Mouse (Mus musculus) lung, adult 18-20 months (tissue): ENCODE measurements at regions not wholly inside any gene's neighbourhood (a gene's known extent, or its start where the extent isn't known, plus 50 kb on each side); places are given as distances from the start of the nearest gene placed in this dataset.

ENCODE experiments used
- DNase-seq, 2 experiments: peaks; one replicate each; pipeline ENCODE4 v3.0.0; 2022; ENCODE audit warnings: mixed read lengths in 2 of 2

DNA sequence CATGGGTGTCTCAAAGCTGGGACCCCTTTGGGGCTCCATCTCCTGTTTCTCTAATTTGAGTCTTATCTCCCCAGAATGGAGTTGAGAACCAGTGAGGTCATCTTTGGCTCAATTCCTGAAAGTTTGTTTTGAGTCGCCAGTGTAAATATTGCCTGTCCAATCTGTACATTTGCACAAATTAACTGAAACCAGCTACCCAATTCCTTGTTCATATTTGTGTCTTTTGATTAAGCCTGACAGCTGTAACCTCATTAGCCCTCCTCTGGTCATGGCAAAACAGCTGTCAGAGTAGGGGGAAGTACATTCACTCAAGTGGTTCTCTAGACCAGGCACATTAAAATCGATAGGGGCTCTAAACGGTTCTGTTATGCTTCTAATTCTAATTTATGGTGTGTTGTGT lies 177.0 kb downstream of the Rps12 start:
- DNase-seq, result no peak

DNA sequence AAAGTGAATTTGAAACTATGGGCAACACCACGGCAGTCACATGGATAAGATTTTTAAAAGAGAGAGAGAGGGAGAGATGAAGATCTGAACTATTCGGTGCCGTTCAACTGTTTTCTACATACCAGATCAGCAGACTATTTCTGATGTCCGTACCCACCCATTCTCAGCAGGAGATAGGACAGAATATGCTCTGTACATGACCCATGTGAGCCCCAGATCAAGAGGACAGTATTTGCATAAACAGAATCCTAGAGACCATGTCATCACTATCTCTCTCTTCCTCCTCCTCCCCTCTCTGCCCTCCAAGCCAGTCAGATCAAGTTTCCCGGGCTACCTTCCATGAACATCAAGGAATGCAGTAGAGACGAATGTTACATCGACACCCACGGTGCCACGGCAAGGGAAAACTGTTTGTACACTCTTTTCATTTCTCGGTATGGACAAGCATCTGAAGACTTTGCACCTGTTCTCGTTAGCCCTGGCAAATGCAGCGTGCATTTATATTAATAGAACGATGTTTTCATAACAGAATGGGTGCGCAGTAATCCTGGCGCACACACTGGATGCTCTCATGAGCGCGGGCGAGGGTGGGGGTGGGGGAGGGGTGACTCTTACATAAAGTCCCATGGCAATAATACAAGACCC lies 177.7 kb downstream of the Rps12 start:
- DNase-seq, result no peak

DNA sequence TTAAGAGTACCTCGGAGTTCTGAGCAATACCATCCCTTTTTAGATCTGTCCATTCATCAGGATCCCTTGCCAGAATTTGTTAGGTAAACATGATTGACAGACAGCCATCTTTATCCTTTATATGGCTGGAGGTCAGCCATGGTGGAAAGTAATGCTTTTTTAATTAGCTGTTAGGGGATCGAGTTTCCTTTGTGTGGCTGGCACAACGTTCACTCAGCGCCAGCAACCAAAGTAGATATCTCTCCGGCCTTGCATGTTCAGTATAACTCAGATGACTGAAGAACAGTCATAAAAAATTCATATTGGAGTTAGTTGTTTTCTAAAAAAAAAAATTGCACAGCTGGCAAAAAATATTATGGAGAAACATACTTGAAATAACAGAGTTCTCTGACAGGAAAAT lies 186.4 kb downstream of the Rps12 start:
- no peak for DNase-seq

DNA sequence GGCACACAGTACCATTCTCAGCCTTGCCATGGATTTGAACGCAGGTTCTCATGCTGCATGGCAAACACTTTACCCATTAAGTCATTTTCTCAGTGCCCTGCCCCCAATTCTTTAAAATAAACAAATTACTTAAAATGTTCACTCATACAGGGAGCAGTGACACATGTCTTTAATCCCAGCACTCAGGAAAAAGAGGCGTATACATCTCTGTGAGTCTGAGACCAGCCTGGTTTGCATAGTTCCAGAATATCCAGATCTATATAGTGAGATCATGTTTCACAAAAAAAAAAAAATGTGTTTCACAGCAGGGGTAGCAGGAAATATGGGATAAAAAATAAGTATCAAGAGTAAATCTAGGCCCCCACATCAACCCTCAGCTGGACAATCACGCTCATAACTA lies 191.5 kb downstream of the Rps12 start:
- DNase-seq, result no peak

DNA sequence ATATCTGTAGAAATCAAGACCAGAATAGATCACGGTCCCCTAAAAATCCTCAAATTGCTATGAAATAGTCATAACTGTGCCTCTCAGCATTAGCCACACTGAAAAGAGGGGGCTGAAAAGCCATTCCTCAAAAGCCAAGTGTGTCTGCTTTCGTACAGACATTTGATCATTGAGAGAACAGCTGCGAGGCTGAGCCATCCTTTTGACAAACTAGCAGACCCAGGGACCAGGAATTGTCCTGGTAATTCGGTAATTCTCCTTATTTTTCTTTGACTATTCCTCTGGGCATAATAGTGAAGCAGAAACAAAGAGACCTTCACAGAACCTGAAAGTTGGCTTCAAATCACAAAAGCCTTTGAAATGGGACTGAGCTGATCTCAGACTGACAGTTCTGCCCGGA lies 206.8 kb downstream of the Rps12 start:
- DNase-seq, result no peak

DNA sequence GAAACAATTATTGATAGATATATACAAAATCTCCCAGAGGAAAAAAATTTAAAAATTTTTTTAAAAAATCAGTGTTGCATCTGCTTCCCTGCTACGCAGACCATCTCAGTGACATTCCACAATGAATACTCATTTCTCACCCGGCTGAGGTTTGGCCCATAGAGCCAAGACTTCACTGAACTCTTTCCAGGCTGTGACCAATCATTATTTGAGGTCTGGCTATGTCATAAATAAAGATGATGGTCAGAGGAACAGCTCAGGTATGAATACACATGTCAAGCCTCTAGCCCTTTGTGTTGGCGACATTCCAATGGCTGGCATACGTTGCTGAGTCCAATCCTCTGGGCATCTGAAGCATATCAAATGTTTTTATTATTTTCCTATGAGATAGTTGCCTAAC lies 216.1 kb downstream of the Rps12 start:
- DNase-seq, result no peak

DNA sequence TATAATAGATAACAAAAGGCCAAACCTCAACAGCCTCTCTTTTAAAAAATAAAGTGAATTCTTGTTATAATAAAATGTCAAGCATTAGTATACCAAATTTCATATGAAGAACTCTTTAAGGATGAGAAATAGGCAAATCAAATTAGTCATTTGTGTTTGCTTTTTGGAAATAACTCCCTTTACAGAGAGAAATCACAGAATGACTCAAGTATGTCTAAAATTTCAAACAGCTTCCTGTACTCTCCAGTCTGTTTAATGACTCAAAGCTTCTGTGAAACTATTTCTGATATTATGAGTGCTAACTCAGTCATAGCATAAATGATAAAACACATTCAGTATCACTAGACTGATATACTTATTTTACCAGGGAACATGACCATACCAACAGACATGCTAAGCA lies 217.7 kb downstream of the Rps12 start:
- no peak for DNase-seq

DNA sequence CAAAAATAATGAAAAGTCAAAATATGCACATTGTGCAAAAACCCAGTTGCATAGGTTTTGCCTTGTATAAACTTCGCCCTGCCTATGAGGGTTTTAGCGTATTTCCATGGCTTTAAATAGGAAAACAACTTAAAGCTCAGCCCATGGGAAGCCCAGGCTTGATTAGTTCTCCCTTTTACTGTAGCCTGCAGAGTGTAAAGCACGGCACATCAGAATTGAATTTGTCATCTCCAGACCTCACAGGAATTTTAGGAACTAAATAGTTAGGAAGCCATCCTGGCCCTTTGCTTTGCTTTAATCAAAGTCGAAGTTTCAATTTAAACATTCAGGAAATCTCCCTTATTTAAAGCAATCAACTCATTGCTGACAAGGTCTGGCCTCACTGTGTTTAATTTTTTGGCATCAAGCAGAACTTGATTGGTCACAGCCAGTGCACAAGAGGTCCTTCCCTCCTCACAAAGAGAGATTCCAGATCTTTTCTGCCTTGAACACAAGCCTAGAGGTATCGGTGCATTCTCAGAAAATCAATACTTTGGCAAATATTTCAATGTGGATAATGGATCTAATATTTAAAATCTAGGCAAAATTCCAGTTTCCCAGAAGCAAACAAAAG lies 211.8 kb upstream of the Eya4 start:
- DNase-seq, result no peak

DNA sequence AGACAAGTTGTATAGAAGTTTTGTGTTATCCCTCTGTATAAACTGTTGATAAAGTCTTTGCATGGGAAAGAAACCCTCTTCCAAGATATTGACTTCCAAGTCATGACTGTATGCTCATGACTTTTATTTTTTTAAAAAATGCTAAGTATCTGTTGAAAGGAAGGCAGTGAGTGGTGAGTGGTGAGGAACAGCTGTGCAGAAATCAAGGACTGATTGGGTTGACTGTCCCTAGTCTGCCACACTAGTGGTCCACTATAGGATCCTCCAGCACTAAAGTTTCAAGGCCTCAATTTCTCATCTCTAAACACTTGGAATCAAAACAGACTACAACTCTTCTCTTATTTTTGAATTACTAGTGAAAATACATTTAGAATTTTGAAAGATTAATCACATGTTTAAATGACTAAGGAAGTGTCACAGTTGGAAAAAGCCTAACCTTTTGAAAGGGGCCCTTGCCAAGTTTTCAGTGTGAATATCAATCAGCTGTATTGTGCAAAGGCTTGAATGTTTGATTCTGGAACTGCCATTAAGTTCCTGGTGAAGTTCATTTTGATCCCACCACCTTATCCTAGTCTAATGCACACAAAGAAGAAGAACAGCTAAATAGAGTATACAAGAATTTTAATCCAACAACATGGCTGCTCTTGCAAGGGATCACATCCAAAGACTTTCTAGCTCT lies 209.5 kb upstream of the Eya4 start:
- DNase-seq, result no peak

DNA sequence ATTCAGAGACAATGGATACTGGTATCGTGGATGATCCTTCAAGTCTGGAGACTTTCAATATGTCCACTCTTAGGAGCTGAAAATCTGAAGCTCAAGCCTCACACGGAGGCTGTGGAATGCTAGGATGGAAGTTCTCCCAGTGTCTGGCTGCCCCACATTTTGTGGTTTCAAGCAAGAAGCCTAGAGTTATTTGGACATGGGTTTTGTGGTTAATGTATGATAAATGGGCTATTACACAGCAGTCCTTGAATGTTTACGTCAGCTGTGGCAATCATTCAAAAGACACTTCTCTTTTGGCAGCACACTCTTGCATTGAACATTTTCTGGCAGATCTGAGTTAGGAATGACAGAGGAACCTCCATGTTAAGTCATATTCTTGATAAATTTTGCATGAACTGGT lies 207.2 kb upstream of the Eya4 start:
- peak in 1 of 2 experiments; percentile 1 for DNase-seq

DNA sequence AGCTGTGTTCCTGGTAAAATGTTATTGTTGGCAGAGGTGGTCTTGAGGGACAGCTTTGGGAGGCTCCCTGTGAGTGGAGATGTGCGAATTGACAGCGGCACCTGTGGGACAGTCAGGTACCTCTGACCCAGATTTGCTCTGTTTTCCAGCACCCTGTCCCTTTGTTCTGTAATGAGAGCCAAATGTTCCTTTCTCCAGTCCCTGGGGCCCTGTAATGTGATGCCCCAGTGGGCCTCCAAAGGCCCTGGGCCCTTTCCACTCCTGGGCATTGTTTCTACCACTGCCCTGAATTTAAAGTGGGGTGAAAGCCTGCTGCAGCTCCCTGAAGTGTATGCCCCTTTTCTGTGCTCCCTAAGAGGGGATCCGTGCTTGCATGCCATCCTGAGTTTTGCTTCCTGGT lies 198.6 kb upstream of the Eya4 start:
- no peak for DNase-seq

DNA sequence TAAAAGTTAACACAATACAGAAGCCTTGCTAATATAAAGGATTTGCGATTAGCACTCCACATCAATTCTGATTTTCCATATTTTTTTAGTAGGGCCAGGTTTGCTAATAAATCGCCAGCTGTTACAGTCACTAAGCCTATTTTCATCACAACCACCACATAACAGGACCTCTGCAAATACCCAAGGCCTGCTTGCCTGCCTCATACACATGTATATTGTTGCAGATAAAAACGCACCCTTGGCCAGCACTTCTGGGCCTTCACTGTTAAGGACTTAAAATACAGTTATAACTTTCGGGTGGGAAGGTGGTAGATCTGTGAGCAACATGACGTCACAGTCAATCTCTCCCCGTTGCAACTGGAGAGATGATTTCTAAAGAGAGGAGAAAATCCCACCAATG lies 197.7 kb upstream of the Eya4 start:
- DNase-seq, result no peak

DNA sequence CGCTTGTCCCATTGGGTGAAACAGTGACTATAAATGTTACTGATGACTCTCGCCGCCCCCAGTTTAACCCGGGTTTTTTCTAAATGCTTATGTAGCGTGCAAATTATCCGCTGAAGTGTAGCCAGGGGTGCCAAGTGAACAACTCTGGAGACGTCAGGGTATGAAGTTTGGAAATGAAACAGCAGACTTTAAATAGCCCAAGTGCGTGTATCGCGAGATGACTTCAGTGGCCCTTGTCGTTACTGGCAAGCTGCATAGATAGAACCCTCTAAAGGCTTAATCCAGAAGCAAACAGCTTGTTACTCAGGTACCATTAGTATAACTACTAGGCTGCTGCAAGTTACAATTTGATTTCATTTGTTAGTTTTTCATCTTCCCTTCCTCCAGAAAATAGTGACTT lies 192.1 kb upstream of the Eya4 start:
- no peak for DNase-seq

DNA sequence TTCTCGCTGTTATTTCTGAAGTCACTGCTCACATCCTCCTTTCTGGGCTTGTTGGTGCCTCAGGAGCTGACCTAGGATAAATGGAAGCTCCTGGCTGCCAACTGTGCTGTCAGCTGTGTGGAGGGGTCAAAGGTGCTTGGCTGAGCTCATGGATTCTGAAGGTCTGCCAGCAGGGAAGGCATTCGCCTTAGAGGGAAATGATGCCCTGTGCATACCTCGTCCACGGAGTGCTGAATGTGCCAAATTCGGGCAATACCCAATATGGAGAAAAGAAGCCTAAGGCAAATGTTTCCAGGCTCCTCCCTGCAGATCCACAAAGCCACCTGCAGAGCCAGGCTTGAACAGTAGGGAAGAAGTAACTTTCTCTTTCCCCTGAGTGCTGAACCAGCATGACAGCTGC lies 191.3 kb upstream of the Eya4 start:
- DNase-seq, result no peak

DNA sequence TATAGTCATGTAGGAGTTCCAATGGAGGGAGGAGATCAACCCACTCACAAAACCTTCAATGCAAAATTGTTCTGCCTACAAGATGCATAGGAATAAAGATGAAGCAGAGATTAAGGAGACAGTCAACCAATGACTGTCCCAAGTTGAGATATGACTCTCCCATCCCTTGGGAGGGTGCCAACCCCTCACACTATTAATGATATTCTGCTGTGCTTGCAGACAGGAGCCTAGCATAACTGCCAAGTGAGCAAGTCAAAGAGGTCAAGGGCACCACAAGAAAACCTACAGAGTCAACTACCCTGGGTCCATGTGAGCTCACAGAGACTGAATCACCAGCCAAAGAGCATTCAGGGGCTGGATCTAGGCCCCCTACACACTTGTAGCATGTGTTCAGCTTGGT lies 184.1 kb upstream of the Eya4 start:
- DNase-seq, result no peak

DNA sequence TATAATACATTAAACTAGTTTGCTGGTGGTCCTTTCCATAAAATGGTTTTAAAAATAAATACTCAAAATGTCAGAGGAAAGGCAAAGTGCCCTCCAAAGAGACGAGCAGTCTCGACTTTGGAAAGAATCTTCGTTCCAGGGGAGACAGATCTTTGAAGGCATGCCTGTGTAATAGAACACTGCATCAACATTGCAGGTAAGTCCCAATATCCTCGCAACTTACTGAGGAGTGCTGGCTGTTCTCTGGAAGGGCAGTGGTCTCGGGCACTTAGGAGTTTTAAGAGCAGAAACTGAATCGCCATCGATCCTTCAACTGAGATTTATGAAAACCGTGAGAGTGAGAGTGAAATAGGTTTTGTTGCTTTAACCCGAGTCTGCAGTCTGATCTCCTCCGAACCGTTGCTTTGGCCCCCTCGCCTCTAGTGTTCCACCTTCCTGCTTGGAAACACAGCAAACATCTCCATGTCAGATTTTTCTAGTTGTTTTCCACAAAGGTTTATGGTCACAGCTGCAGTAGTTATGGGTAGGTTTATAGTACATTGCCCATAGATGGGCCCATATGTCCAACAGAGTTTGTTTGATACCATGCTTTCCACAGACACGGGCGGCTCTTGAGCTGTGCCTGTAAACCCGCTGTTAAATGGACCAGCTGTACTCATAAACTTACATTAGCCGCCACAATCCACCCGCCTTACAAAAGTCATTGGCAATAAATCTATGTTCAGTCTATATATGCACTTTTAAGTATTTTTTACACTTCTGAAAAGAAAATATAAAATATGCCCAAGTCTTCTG lies 181.6 kb upstream of the Eya4 start:
- no peak for DNase-seq

DNA sequence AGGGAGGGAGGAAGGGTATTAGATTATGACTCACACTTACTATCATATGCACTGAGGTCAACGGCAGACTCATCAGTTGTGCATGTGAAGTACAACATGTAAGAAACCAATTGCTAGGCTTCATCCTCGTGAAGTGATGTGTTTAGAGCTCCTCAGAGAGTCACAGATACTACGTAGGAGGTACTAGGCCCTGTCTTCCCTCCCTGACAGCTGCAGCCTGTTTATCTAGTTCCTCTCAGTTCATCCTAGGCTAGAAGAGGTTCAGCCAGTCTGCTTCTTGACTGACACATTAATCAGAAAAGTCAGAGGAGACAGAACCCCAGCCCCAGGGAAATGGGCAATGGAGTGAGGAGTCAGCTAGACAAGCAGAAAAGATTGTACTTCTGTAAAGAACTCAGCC lies 180.1 kb upstream of the Eya4 start:
- DNase-seq, result no peak

DNA sequence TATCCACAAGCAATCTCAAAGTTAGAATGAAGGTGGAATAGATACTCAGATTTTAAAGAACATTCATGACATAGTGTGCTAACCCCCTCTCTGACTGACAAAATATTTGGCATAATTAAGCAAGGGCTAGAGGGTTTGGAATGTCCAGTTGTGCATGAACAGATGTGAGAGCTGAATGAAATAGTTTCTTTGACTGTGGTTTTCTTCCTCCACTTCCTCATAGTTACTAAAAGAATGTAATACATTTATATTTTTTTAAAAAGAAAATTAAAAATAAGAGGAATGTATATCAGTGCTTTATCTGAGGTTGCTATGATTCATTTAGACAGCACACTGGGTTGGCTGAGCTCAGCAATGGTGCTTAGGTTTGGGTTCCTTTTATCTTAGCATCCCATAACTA lies 176.2 kb upstream of the Eya4 start:
- DNase-seq, result no peak

DNA sequence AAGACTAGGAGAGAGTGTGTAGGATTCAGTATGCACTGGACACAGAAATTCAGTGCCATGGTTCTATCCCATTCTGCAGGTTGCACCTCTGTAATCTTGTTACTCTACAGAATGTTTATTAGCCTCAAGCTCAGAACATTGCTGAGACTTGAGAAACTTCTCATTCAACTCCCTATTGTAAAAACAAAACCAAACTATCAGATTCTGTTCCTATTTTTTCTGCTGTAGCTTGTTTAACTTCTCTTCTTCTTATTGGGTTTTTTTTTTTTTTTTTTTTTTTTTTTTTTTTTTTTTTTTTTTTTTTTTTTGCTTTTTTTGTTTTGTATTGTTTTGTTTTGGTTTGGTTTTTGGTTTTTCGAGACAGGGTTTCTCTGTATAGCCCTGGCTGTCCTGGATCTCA lies 172.1 kb upstream of the Eya4 start:
- no peak for DNase-seq

DNA sequence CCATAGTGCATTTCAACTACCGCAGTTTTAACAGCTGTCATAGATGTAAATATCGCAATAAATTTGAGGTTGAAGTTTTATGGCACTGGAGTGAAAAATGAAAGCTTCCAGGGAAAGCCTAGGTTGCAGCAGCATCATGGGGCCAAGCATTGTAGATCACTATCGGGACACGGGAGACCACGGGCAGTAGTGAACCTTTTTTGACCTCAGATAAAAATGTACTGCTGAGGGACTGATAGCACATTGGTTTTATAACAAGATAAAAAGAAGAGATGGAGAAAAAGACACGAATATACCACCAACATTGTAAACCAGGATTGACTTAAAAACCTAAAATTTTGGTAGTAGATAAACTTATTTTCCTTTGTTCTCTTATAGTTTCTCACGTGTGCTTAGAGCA lies 143.1 kb upstream of the Eya4 start:
- no peak for DNase-seq

DNA sequence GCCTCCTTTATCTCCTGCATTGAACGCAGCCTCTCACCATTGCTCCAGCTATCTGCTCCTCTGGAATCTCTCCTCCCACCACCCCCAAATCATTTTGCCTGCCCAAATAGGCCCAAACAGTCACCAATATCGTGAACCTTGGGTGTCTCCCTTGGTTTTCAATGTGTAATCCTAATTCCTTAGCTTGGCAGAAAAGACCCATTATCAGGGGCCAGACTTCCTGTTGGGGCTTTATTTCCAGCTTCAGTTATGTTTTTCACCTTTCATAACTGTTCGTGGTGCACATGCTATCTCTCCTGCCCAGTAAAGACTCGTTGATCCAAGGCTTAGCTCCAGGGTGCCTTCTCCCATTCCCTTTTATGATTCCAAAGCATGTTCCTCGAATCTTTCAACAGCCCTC lies 142.4 kb upstream of the Eya4 start:
- no peak for DNase-seq

DNA sequence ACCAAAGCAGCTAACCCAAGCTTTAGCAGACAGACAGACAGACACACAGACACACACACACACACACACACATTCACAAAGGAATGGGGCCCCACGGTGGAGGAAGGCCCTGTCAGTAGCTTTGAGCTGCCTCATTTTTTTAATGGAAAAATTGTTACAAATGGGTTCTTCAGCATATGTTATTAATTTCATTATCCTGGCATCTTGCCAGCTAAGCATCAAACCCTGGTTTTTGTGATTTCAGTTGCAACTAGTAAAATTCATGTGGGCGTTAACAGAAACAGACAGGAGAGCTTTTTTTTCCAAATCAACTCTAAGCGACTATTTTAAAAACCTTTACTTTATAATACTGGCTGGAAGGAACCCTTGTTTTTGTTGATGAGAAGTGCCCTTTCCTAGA lies 138.4 kb upstream of the Eya4 start:
- DNase-seq, result no peak

DNA sequence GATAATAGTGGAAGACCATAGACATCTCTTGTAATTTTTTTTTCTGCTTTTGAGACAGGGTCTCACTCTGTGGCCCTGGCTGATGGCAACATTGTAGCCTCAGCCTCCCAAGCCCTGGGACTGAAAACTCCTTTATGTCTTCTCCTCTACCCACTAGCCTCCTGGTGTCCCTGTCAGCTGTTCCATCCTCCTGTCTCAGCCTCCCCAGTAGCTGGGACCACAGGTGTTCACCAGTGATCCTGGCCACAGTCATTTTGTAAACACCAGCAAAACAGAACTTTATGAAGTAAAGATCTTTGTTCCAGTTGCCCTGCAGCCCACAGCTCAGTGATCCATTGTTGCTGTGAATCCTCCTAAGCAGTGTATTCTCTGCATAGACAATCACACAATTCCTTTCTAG lies 129.9 kb upstream of the Eya4 start:
- no peak for DNase-seq

DNA sequence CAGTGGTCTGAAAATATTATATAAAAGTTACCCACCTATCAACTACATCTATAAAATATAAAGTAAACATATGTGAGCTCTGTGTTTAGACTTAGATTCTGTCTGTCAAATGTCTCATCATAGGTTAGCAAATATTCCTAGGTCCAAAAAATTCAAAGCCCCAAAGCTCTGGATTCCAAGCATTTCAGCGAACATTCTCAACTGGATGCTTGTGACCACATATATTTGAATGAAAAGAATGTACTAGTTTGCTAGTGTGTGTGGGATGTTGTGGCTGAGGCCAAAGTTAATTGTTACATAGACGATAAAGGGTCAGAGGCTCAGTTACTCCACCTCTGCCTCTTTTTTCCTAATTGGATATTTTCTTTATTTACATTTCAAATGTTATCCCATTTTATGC lies 128.3 kb upstream of the Eya4 start:
- no peak for DNase-seq
